Mouse (Mus musculus): ENCODE data around the gene Usp22.
"Not testable (repeated sequence)": the region's sequence is repeated elsewhere in the genome, so short reads cannot be mapped to it uniquely, and the experiment has no call there.

Gene Usp22

GRCm38 (mm10) chr11:61183820-61184219, 9.0 kb upstream of the Usp22 start:
- DNase-seq (ENCODE audit: low spot score): no peak

- DNase-seq (ENCODE audit: low spot score): no peak
These were observed 6.8 kb upstream of the Usp22 start for GRCm38 (mm10) chr11:61181624-61182023.

DNA sequence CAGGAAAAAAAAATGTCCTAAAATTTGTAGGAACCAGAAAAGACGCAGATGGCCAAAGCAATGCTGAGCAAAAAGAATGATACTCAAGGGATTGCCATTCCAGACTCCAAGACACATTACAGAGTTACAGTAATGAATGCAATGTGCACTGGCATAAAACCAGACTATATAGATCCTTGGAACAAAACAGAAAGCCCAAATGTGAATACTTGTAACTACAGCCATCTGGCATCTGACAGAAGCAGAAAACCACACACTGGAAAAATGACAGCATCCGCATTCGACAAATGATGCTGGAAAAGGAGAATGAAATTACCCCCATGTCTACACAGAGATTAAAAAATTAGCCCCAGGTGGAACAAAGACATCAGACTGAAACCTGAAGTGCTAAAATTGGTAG, 5.5 kb upstream of the Usp22 start:
- no peak for DNase-seq (ENCODE audit: low spot score)

DNA sequence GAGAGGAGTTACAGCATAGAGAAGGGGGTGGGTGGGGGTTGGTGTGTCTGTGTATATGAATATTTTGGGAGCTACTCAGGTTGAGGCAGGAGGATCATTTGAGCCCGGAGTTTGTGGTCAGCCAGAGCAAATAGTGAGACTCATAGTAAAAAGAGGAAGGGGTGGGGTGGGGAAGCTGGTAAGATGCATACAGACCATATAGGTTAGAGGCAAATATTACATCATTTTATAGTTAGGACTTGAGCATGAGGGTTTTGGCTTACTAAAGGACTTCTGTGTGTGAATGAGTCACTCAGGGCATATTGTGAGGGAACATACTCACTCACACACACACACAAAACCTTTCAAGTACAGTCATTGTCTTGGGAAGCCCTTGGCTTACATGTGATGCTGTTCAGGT, 1.5 kb upstream of the Usp22 start:
- no peak for DNase-seq (ENCODE audit: low spot score)

DNA sequence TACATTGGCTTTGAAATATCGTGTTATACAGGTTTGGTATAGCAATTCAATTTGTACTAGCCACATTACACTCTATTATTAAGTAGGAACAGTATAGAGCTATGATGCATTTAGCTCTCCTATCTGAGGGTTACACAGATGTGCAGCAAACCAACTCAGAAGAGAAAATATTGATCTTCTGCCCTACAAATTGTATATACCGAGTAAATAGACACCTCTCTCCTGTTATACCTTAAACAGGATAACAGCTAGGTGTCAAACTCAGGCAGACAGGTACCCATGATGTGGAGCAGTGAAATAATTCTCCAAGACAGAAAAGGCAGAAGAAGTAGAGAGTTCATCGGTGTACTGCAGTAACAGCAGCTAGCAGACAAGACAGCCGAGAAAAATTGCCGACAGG, 923 bp upstream of the Usp22 start:
- no peak for DNase-seq (ENCODE audit: low spot score)

GRCm38 (mm10) chr11:61174291-61174820, 499 bp downstream of the Usp22 start:
- no peak for DNase-seq (ENCODE audit: low spot score)

DNA sequence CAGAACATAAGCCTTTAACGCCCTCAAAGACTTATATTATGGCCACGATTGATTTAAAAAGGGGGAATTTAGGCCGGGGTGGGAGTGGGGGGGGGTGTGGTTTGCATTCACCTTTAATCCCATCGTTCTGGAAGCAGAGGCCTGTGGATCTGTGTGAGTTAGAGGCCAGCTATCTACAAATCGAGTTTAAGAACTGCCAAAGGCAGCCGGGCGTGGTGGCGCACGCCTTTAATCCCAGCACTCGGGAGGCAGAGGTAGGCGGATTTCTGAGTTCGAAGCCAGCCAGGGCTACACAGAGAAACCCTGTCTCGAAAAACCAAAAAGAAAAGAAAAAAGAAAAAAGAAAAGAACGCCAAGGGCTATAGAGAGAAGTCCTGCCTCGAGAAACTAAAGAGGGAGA, 1.4 kb downstream of the Usp22 start:
- not testable (repeated sequence) for DNase-seq (ENCODE audit: low spot score)

- DNase-seq (ENCODE audit: low spot score): no peak
These were observed 4.7 kb downstream of the Usp22 start for GRCm38 (mm10) chr11:61170184-61170583.

- DNase-seq (ENCODE audit: low spot score): no peak
These were observed 10.0 kb downstream of the Usp22 start for GRCm38 (mm10) chr11:61164881-61165280.

DNA sequence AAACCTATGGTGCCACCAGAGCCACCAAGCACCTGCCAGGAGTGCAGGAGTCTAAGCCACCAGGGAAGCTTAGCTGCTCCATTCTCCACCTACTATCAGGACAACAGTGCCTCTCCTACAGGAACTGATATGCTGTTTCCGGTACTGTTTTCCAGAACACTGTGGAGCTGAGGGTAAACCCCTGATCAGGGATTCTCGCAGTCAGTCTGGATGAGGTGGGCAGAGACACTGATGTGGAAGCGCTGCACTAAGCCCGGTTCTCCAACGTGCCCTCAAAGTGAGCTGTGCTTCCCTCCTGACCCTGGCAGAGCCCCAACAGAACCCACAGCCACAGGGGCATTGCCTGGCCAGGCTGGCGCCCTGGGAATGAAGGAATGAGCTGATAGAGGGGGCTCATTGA, 10.5 kb downstream of the Usp22 start:
- DNase-seq (ENCODE audit: low spot score): no peak

- DNase-seq (ENCODE audit: low spot score): no peak
These were observed 11.5 kb downstream of the Usp22 start for GRCm38 (mm10) chr11:61163341-61163740.

DNA sequence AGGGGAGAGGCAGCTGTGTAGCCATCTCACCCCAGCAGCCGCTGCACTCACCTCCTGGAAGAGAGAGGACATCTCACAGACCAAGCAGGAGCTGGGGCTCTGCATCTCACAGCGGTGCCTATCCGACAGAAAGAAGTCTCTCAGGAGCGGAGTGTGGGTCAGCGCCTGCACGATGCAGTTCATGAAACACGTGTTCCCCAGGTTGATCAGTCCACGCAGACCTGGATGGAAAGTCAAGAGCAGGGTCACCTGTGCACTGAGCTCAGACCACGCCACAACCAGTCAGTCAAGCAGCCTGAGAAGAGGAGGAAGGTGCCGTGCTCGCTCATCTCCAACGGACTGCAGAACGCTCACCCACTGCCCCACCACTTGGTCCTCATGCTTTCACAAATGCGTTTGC, 12.1 kb downstream of the Usp22 start:
- no peak for DNase-seq (ENCODE audit: low spot score)

DNA sequence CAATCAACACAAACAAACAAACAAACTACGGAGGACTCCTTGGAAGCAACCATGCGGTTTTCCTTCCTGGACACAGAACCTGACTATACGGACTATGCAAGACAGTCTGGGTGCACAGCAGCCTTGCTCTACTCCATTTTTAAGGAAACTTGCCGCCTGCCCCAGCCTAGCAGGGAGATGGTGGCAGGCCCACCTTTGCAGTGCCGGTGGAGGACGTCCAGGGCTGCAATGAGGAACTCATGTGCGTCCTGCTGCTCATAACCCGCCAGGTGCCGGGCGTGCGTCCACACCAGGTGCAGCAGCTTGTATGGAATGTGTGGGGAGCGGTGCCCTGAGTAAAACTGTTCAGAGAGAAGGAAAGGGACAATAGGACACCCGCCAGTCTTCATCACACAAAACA, 13.7 kb downstream of the Usp22 start:
- no peak for DNase-seq (ENCODE audit: low spot score)

GRCm38 (mm10) chr11:61159796-61160732, 14.8 kb downstream of the Usp22 start:
- DNase-seq (ENCODE audit: low spot score): no peak

GRCm38 (mm10) chr11:61158141-61158540, 16.7 kb downstream of the Usp22 start:
- no peak for DNase-seq (ENCODE audit: low spot score)

DNA sequence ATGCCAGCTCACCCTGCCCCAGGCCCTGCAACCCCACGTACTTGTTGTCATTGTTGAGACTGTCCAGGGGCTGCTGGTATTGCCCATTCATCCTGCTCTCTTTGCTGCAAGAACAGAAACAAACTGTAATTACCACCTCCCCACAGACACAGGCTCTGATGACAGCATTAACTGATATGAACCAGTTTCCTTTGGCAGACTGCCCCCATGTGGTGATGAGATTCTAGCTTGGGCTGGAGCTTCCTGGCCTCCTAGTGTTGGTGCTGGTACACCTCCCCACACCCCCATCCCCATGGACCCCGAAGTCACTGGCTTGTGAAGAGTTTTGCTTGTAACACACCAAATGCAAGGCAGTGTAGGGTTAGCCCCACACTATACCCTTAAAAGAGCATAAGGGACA, 19.1 kb downstream of the Usp22 start:
- no peak for DNase-seq (ENCODE audit: low spot score)

- DNase-seq (ENCODE audit: low spot score): no peak
These were observed 24.4 kb downstream of the Usp22 start for GRCm38 (mm10) chr11:61150233-61151001.

DNA sequence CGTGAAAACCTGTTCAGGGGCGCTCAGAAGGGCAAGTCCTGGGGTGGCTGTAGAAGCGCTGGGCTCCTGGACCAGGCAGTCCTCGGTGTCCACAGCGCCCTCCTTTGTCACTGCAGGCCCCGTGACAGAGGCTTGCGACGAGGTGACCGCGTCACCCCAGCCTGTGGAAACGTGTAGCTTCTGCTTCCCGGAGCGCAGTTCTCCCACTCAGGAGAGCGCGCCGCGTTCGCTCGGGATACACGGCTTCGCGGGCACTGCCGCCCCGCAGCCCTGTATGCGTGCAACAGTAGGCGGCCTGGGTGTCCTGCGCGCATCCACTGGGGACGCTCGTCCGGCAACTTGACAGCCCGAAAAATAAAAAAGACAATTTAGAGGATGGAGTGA, 27.6 kb downstream of the Usp22 start:
- no peak for DNase-seq (ENCODE audit: low spot score)

GRCm38 (mm10) chr11:61146645-61147299, 28.1 kb downstream of the Usp22 start:
- no peak for DNase-seq (ENCODE audit: low spot score)

DNA sequence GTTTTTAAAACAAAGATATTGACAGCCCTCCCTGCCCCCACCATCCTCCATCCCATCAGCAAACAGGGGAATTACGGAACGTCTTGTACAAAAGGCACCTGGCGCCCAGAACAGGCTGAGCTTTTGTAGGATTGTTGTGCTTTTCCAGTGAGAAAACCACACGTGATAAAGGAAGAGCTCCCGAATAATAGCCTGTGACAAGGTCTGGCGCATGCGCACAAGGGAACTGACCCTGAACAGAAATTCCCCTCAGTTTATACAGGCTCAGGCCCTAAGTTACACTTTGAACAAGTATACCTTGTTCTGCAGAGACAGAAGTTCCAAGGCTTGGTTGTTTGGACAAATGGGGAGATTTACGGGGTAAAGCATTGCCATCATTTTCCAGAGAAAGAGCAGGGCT, 29.3 kb downstream of the Usp22 start:
- no peak for DNase-seq (ENCODE audit: low spot score)

DNA sequence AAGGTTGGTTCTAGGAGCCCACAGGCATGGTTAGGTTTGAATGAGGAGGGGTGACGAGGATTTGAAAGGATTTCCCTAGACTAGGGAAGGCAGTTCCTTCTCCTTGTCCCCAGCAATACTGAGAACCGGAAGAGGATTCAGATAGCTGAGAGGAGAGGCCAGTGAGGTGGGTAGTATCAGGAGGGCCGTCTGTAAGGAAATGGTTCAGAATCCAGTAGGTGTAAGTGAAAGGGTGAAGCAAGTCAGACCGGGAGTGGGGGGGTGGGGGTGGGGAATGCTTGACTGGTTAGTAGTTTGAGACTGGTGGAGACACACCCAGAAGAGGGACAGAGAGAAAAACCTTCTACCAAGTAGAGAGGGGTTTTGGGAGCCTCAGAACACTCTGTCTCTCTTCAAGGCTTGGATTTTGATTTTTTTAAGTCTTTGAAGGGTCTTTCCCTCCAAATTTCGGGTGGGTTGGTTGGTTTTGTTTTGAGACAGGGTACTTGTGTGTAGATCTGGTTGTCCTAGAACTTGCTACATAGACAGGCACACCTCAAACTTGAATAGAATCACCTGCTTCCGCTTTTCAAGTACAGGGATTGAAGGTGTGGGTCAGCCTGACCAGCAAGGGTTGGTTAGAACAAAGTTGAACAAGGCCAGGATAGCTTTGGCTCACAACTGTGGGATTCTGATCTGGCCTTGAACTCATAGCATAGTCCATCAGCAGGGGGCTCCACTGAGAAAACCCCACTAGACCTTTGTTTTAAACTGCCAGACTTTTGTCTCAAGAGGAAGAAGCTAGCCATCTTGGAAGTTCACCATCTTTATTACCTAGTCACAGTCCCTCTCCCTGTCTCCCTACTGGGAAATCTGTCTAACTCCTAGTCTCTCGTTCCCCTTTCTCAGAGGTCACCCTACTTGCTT, 31.0 kb downstream of the Usp22 start:
- DNase-seq (ENCODE audit: low spot score): no peak

All from urinary bladder, postnatal 10 days (tissue).